Mouse (Mus musculus) 3134 (cell line): ENCODE results near the gene Lrrc73.

Experiments used
- DNase-seq: peaks from one replicate; pipeline ENCODE4 v3.0.0-alpha.2; 2011; ENCODE audit warnings: low spot score; ENCODE audit not compliant: insufficient read length; ENCODE audit errors: extremely low read depth

Lrrc73 gene

DNA sequence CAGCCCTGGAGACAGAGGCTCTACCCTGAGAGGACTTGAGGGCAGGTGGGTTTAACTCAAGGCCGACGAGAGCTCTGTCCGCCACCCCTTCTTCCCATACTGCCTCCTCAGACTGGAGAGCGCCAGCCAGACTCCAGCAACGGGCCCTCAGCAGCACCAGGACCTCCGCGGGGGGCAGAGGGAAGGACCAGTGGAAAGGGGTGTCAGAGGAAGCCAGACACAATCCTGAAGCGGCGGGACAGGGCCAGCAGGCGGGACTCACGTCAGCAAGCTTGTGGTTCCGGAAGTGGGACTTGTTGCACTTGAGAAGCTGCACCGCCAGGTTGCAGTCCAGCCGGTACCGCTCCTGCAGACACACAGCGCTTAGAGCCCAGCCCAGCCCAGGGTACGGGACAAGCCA is 6.3 kb downstream of the Lrrc73 start:
- DNase-seq, result no peak

DNA sequence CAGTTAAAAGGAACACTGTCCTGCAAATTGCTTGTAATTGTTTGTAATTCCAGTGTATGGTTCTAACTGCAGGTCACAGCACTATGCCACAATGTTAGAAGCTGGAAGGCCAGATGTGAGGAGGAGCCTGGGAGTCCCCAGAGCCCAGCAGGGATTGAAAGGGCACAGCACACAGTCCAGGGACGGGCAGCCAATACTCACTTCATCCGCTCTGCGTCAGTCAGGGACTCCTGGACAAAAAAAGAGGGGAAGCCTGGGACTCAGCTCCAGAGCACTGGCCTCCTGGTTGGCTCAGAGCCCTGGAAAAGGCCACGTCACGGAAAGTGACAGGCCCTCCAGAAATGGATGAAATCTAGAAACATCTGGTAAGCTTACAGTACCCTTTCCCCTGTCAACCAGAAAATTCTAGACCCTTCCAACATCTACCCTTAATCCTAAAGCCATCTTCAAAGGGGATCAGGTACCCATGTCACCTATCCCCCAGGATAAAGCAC is 8.9 kb downstream of the Lrrc73 start:
- no peak for DNase-seq

DNA sequence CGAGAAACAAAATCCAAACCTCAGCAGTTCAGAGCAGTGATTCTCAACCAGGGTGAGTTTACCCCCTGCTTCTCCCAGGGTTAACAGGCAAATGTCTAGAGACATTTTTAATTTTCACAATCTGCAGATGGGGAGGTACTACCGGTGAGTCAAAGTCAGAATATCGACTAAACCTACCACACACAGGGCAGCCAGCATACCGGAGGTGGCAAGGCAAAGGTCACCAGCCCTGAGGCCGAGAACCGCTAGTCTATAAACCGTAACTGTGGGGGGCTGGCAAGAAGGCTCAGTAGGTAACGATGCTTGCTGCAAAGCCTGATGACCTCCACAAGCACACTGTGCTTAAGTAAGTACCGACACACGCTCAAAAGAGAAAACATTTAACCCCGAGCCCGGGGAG is 12.2 kb downstream of the Lrrc73 start:
- DNase-seq, result no peak

DNA sequence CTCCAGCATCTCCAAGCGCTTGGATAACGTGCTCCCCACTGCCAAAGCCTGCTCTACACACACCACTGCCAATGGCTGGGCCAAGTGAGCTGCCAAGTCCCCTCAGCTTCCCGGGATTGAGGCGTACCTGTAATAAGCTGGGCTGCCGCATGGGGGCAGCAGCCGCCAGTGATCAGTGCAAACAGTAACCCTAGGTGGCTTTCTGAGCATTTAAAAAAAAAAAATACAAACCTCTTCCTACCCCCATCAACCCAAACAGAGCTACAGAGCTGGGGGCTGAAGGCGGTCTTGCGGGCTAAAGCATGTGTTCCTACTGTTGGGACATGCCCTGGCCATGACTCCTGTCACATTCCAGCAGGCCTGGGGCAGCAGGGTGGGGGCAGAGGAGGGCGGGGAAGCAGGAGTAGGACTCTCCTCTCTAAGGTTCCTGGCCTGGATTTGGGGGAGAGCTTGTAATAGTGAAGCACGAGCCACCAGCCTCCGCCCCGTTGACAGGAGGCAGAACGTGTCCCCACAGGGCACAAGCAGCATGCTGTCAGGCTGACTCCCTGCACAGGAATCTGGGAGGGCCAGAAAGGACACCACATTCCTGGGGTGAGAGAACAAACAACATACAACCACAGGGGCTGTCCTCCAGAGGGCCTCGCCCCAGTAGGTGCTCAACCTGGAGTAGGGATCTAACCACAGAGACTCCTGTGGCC is 12.7 kb downstream of the Lrrc73 start:
- DNase-seq, result peak; percentile 88

DNA sequence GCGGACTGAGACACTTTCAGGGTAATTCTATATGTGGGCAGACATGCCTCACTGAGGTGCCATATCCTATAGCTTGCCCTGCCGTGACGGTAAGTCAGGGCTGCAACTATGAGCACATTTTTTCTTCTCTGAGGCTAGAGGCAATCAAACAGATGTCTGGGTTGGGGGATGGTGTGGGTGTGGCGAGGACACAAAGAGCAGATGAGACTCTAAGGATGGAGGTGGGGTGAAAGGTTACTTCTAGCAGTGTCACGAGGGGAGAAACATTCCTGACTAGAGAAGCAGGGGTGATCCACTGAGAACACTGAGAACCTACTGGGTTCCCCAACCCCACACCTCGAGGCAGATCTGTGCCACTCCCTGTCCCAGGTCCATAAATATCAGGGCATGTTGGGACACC is 13.7 kb downstream of the Lrrc73 start:
- DNase-seq, result no peak

DNA sequence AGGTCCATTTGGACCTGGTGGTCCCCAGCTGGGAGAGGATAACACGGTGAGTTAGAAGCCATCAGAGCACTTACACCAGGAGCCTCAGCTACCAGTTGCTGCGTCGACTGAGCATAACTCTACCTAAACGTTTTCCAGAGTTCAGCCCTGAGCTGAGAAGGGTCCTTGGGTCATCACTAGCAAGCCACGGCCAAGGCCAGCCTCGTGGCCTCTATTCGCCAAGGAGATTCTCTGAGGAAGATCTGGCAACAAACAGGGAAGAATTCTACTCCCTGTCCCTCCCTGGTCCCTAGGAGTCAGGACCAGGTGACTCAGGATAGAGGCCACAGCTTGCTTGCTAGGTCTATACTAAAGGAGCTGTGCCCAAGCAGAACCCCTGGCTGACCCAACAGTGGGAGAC is 14.2 kb downstream of the Lrrc73 start:
- DNase-seq, result no peak

DNA sequence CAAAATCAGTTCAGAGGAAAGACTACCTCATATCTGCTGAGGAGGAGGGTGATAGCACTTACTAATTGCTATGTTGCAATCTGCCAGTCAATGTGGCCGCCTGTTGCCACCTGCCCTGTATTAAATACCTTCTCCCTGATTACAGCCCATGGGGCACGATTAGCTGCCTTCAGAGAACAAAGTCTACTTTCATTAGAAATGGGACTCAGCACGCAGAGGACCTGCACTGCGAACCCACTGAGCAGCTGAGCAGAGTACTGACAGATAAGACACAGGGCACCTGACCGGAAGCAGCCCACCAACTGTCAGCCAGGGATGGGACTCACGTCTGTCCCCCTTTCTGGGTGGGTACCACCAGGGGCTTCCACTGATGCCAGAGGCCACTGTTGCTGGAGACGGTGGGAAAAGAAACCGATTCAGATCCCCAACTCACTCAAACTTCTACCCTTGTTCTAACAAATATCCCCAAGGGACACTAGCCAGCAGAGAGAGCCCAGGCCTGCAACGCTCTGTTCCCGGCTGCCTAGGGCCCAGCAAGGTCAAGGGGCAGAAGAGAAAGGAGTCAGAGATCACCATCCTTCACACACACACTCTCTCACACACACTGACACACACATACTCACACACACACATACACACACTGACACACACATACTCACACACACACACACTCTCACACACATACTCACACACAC is 14.8 kb downstream of the Lrrc73 start:
- DNase-seq, result no peak

DNA sequence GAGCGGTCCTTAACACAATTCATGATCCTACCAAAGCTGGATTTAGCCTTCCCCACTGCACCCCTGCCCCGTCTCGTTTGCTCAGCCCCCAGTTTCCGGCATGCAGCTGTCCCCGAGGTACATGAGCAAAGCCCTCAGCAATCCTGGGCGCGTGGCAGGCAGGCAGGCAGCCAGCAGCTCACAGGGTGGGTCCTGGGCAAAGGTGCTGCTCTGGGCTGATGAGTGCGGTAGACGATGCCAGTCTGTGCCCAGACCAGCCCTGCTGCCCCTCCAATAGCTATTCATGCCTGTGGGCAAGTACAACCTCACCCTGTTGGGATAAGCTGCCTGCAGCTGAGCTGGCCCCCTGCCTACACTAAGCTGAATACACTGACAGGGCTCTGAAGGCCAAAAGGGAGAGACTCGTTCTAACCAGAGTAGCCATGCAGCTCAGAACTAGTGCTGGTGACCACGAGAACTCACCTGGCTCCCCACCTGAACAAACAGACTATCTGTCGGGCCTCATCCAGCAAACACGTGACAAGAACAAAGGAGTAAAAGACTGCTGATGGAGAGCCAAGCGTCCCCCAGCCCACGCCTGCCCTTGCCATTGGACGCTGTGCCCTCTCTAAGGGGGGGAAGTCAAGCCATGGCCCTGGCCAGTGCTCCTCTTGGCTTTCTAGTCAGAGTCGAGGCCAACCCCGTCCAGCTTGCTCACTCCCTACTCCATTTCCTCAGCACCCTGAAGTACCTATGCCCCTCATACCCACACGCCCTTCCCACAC is 16.6 kb downstream of the Lrrc73 start:
- DNase-seq, result peak; percentile 94

DNA sequence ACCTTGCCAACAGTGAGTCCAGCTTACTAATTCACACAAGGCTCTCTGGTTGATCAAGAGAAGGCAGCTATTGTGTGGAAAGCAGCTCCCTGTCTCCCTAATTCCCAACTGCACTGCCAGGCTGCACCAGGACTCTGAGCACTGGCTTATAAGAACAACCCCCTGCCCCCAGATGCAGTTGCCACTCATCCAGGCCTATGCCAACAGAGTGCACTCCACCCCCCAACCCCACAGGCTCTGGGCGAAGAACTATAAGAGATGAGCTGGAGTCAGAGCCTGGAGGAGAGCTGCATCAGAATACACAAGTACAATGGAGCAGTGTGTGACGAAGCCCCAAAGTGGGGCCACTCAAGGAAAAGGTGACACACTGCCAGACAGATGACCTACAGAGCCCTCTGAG is 18.7 kb downstream of the Lrrc73 start:
- DNase-seq, result no peak

DNA sequence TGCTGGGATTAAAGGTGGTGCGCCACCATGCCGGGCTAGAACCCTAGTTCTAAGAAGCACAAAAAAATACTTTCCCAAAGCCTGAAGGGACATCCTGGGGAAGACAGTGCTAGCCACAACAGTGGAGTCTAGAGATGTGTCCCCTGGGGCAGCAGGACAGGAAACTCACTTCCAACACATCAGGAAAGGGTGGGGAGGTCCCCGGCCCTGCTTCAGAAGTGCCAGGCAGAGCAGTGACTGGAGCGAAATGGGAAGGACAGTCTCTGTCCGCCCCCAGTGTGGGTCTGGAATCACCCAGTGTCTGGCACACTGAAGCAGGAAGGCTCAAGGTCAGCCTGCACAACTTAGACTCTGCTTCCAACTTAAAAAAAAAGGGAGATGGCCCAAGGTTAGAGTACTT is 19.3 kb downstream of the Lrrc73 start:
- no peak for DNase-seq

DNA sequence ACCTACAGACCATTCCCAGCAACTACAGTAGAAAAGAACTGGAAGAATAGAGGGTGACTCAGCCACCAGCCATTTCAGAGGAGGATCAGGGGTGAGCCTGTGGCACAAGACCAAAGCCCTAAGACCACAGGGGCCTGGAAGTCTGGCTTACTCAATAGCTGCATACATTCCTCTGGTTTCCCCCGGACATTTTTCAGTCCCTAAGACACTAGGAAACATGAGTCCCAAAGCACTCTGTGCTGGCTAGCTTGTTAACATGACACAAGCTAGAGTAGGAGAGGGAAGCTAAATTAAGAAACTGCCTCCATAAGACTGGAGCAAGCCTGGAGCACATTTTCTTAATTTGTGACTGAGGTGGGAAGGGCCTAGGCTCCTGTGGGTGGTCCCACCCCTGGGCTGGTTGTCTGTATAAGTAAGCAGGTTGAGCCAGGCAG is 20.5 kb downstream of the Lrrc73 start:
- peak; percentile 85 for DNase-seq

DNA sequence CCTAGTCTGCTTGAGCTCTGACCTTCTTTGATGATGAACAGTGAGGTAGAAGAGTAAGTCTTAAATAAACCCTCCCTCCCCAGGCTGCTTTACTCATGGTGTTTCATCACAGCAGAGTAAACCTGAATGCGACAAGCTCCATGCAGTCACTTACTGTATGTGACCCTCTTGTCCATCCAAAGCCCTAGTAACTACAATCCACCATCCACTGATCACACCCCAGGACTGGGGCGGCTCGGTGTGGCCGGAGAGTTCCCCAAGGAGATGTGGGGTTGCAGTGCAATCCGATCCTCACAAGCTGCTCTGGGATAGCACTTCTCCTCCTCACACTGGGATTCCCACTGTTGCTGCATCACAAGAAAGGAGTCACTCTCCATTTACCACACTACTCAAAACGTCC is 21.1 kb downstream of the Lrrc73 start:
- DNase-seq, result peak; percentile 66

DNA sequence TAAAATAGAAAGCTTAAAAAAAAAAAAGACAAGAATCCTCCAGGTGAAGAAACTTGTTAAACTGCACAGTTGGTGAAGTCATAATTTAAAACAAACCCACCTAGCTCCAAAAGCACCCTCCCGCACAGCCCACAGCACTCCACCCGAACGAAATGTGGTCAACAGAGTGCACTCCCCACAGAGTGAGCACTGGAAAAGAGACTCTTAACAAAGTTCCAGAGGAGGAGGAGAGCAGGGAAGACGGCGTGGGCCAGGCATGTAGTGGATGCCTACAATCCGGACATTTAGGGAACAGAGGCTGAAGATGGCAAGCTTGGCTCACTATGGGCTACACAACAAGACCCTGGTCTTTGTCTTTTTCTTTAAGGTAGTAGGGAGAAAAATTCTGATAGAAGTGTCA is 21.7 kb downstream of the Lrrc73 start:
- DNase-seq, result no peak

DNA sequence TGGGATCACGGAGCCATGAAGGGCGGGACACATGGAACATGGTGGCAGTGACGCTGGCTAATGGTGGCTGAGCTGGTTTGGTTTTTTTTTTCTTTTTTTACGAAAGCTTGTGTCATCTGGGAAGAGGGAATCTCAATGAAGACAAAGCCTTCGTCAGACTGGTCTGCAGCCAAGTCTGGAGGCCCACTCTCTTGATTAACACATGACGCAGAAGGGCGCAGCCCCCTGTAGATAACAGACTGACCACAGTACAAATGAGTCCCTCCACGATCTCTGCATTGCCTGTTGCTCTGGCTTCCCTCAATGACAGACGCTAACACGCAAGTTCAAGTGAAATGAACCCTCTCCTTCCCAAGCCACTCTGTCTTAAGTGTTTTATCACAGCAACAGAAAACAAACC is 22.2 kb downstream of the Lrrc73 start:
- DNase-seq, result no peak

DNA sequence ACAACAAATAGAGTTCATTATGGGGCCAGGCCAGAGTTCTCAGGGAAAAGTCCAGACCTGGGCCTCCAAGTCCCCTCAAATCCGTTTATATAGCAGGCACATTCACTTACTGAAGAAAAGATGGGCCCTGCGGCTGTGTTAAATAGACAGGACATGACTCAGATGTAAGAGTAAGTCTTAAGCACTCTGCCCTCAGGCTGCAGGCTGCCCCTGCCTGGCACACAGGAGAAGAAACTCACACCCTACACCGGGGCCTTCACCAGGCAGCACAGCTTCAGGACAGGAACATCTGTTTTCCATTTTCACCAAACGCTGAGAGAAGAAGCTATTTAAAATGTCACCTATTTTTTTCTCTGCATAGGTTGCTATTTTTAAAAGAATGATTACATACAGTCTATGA is 24.3 kb downstream of the Lrrc73 start:
- DNase-seq, result peak; percentile 77

DNA sequence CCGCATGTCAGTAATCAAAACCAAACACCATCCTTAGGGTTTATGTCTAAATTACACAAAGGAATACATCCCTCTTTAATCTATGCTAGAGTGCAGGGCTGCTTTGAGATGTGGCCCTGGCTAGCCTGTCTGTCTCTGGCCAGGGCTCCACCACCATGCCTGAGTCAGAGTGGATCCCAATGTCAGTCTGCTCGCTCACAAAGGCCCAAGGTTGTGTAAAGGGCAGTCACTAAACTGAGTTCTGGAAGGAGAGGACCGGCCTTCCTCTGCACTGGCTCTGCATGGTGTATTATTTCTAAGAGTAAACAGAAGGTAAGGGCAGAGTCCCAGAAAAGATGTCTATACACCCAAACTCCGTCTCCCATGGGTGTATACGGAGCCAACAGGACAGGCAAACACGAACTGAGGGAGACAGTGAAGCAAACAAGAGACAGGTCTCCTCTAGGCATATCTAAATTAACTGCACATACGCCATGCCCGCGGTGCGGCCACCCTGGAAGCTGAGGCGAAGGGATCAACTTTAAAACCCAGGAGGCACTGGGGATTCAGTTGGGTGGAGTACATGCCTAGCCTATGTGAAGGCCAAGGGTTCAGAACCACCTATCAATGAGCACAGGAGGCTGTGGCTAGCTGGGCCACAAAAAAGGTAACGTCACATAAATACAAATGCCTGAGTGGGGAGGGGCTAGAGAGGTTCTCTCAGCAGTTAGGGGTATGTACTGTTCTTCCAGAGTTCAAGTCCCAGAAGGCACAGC is 24.9 kb downstream of the Lrrc73 start:
- no peak for DNase-seq

DNA sequence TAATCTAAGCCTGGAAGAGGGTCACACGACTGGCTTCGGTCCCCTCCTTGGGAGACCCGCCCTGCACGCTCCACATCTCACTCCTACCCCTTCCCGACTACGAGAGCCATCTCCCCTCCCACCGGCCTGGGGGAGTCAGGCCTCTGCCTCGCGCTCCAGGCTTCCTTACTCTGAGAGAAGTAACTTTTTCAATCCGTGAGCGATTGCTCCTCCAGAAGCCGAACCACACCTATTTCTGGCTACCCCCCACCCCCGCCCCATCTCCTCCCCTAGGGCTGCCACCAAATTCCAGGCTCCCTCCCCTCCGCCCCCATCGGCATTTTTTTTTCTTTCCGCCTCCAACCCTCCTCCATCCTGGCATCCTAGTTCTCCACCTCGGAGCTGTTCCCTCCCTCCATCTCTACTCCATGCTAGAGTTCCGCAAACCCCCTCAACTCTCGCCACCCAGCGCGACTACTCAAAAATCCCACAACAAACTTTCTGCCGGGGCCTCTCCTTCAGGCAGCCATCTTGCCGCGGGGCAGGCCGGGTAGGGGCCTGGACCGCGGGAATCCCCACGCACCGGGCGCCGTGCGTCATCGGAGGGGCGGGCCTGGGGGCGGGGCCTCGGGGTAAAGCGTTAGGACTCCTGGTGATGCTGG is 29.3 kb downstream of the Lrrc73 start, which contains the start of gene Tjap1:
Tjap1 (minus strand) TSS at position 544 of the 641 bp plus-strand sequence.
- peak; percentile 93 for DNase-seq

DNA sequence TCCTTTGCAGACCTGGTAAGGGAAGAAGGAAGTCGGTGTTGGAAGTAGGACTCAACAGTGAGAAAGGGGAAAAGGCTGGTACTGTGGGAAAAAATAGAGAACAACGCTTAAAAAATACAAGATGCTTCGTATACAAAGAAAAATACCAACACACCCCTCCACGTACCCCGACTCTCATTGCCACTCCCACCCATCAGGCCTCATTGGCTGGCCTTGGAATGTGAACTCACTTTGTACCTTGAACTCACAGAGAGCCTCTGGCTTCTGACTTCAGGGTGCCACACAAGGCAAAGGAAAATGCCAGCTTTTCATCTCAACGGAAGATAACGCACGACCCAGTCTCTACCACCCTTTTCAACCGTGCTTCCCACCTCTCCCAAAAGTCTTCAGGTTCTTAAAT is 29.8 kb downstream of the Lrrc73 start:
- no peak for DNase-seq

DNA sequence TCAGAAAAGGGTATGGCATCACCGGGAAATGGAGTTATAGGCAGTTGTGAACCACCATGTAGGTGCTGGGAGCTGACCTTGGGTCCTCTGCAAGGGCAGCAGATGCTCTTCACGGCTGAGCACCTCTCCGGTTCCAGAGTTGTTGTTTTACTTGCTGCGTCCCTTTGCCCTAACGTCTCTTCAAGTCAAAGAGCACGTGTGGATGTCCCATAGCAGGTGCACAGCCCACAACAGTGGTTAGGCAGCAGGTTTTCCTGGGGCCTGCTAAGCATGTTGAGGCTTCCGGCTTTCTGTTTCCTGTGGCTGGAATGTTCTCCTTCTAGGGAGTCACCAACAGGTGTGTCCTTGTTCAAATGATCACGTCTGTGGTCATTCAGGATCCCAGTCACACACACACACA is 30.6 kb downstream of the Lrrc73 start:
- no peak for DNase-seq

DNA sequence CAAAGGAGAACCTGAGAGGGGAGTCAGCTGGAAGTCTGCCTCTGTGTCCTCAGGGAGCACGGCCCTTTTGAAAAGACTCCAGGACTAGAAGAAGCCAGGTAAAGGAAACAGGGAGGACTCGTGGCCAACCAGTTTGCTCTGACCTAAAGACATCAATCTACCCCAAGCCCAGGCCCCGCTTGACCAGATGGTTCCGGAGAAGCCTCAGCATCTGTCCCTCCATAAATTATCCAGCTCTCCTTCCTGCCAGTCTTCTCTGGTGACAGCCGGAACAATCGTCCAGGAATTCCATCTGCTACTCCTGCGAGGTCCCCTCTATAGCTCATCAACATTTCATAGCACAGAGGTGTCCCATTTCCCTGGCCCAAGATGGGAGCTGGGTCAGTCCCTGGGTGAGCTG is 31.3 kb downstream of the Lrrc73 start:
- DNase-seq, result no peak
